Mouse (Mus musculus) lung, embryonic 14.5 days (tissue): ENCODE measurements at regions not wholly inside any gene's neighbourhood (a gene's known extent, or its start where the extent isn't known, plus 50 kb on each side); places are given as distances from the start of the nearest gene placed in this dataset.

Source experiments
- ATAC-seq: fragments of 200-750 bp; cut with Nextera tagmentation; 2 replicates; pipeline ENCODE4 v1.8.0; 2017; ENCODE audit warnings: mild to moderate bottlenecking, moderate TSS enrichment, moderate library complexity; ENCODE audit not compliant: insufficient read depth
- DNase-seq: peaks from one replicate; pipeline ENCODE4 v3.0.0-alpha.2; 2015
- H3K27ac ChIP-seq: fragments of 300-500 bp; sonication (generic); 2 replicates; pipeline ENCODE4 v1.5.1; 2014; ENCODE audit warnings: low read depth, mild to moderate bottlenecking, moderate library complexity
- H3K27me3 ChIP-seq: fragments of 300-500 bp; sonication (generic); 2 replicates; pipeline ENCODE4 v1.6.1; 2014; ENCODE audit warnings: low read length, control low read depth; ENCODE audit not compliant: insufficient read depth
- H3K36me3 ChIP-seq: fragments of 300-500 bp; sonication (generic); 2 replicates; pipeline ENCODE4 v1.6.1; 2014; ENCODE audit warnings: control low read depth; ENCODE audit not compliant: insufficient read depth
- H3K4me1 ChIP-seq: fragments of 300-500 bp; sonication (generic); 2 replicates; pipeline ENCODE4 v1.6.1; 2014; ENCODE audit warnings: antibody characterized with exemption, control low read depth; ENCODE audit not compliant: insufficient read depth
- H3K4me2 ChIP-seq: fragments of 300-500 bp; sonication (generic); 2 replicates; pipeline ENCODE4 v1.6.1; 2014; ENCODE audit warnings: mild to moderate bottlenecking
- H3K4me3 ChIP-seq: fragments of 300-500 bp; sonication (generic); 2 replicates; pipeline ENCODE4 v1.5.1; 2014; ENCODE audit warnings: low read depth, low read length
- H3K9ac ChIP-seq: fragments of 300-500 bp; sonication (generic); 2 replicates; pipeline ENCODE4 v1.6.1; 2014
- H3K9me3 ChIP-seq: fragments of 300-500 bp; sonication (generic); 2 replicates; pipeline ENCODE4 v1.6.1; 2016; ENCODE audit warnings: low read depth, low read length, control low read depth
- CTCF ChIP-seq: IDR thresholded peaks from 2 replicates; pipeline ENCODE4 v1.5.1; 2016; ENCODE audit warnings: antibody characterized with exemption, low read depth
- WGBS: fragments of 180-500 bp; shearing (Covaris S2); extraction: QIAGEN DNeasy Blood & Tissue Kit; methylation state at CpG from one replicate; pipeline ENCODE4 v1.1.7; 2014; 5-methylcytosine and 5-hydroxymethylcytosine counted together

DNA sequence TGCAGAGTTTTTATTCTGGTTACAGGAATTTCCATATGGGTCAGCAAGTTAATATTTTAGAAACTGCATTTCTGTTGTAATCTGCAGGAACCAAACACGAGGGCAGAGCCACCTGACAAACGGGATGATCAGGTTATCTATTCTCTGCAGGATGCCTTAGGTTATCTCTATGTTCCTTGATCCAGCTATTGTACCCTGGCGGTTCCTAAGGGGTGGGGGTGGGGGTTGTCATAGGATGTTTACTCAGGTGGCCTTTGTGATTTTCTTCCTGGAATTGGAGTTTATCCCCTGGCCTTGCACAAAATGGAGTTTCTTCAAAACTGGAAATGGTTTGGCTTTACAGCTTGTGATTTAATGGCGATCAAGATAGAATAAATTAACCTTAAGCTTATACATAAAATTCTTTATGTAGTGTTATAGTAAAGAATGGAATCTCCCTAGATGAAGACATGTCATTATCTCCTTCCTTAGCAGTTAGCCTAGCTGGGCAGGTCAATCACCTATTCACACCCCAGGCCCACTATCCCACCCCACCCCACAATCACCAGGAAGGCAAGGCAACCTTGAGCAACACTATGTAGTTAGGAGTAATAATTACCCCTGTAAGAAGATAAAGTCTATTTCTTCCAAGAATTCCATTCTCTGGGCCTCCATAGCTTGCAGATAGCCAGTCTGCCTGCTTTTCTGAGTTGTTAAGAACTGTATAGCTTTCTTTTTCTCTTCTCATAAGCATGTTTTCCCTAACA is 192.3 kb upstream of the B430218F22Rik start:
- 32% methylated on average over 4 of the region's 4 CpGs for WGBS
- no peak for ATAC-seq
- DNase-seq, result no peak

DNA sequence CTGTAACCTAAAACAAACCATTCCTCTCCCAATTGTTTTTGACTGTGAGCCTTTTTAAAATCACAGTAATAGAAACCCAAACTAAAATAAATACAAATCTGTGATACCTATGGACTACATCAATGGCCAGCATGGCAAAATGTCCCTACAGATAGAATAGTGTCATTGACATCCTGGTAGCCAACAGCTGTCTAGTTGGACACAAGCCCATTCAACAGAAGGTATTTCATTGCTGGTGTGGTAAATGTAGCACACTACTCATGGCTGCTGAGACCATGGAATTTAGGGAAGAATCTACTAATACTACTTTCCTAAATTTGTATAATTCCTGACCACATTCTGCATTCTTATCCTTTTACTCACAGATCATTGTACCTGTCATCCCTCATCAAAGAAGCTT is 178.3 kb upstream of the B430218F22Rik start:
- no peaks in the 10 kb centered on the region for H3K9me3 ChIP-seq
- H3K9ac ChIP-seq, result no peak overlapping the region
- no peak overlapping the region for H3K4me3 ChIP-seq
- DNase-seq (no peak), ATAC-seq (no peak)
- no peaks in the 10 kb centered on the region for H3K36me3 ChIP-seq
- H3K27me3 ChIP-seq, result no peaks in the 10 kb centered on the region
- no peak overlapping the region for H3K27ac ChIP-seq
- no peak for TF ChIP-seq CTCF
- no peak overlapping the region for H3K4me2 ChIP-seq
- no peaks in the 10 kb centered on the region for H3K4me1 ChIP-seq

More for the DNA sequence above, 192.3 kb upstream of the B430218F22Rik start:
- no peak for TF ChIP-seq CTCF
- Histone ChIP-seq H3K4me2 (no peak overlapping the region), H3K36me3 (no peaks in the 10 kb centered on the region), H3K27ac (no peak overlapping the region), H3K4me1 (no peaks in the 10 kb centered on the region), H3K27me3 (no peaks in the 10 kb centered on the region), H3K9me3 (no peaks in the 10 kb centered on the region), H3K9ac (no peak overlapping the region), H3K4me3 (no peak overlapping the region)

GRCm38 (mm10) chr13:118227354-118227753 is 159.1 kb upstream of the B430218F22Rik start:
- H3K27me3 ChIP-seq, result no peaks in the 10 kb centered on the region
- no peaks in the 10 kb centered on the region for H3K4me1 ChIP-seq
- ATAC-seq (no peak), DNase-seq (peak; percentile 87)
- H3K4me3 ChIP-seq, result no peak overlapping the region
- no peaks in the 10 kb centered on the region for H3K9me3 ChIP-seq
- H3K4me2 ChIP-seq, result no peak overlapping the region
- TF ChIP-seq CTCF, result peak; percentile 55
- 34% methylated on average over 3 of the region's 3 CpGs for WGBS
- no peaks in the 10 kb centered on the region for H3K36me3 ChIP-seq
- H3K27ac ChIP-seq, result no peak overlapping the region
- no peak overlapping the region for H3K9ac ChIP-seq

GRCm38 (mm10) chr13:118237968-118238367 is 148.5 kb upstream of the B430218F22Rik start:
- no peak for TF ChIP-seq CTCF
- Histone ChIP-seq H3K27me3 (no peaks in the 10 kb centered on the region), H3K9ac (no peak overlapping the region), H3K4me3 (no peak overlapping the region), H3K4me2 (no peak overlapping the region), H3K4me1 (no peaks in the 10 kb centered on the region), H3K36me3 (no peaks in the 10 kb centered on the region), H3K27ac (no peak overlapping the region), H3K9me3 (no peaks in the 10 kb centered on the region)
- ATAC-seq (no peak), DNase-seq (no peak)
- WGBS, result 77% methylated on average over 1 of the region's 1 CpGs

GRCm38 (mm10) chr13:118244680-118245079 is 141.8 kb upstream of the B430218F22Rik start:
- WGBS, result 61% methylated on average over 3 of the region's 3 CpGs
- no peak for TF ChIP-seq CTCF
- no peak for DNase-seq
- Histone ChIP-seq H3K4me3 (no peak overlapping the region), H3K27ac (no peak overlapping the region), H3K27me3 (no peaks in the 10 kb centered on the region), H3K36me3 (no peaks in the 10 kb centered on the region), H3K9me3 (no peaks in the 10 kb centered on the region), H3K4me1 (no peaks in the 10 kb centered on the region), H3K4me2 (no peak overlapping the region), H3K9ac (no peak overlapping the region)
- ATAC-seq, result no peak

DNA sequence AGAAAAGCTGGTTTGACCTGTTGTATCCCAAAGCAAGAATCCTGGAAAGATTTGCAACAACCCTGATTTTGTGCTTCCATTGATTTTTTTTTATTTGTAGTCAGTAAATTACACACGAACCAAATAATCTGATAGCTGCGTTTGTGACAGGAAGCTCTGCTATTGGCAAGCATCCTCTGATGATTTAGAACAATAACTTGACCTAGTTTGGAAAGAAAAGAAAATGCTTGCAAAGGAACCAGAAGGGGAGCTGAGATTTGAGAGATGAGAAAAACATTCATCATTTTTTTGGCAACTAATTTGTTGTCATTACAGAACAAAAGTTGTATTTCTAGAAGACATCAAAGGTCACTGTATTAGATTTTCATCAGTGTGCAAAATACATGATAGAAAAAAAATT is 140.9 kb upstream of the B430218F22Rik start:
- no peak for TF ChIP-seq CTCF
- Histone ChIP-seq H3K4me3 (no peak overlapping the region), H3K27ac (no peak overlapping the region), H3K36me3 (no peaks in the 10 kb centered on the region), H3K27me3 (no peaks in the 10 kb centered on the region), H3K9me3 (no peaks in the 10 kb centered on the region), H3K9ac (no peak overlapping the region), H3K4me2 (no peak overlapping the region), H3K4me1 (no peaks in the 10 kb centered on the region)
- no peak for ATAC-seq
- no peak for DNase-seq
- 52% methylated on average over 2 of the region's 2 CpGs for WGBS

GRCm38 (mm10) chr13:118259606-118260005 is 126.8 kb upstream of the B430218F22Rik start:
- Histone ChIP-seq H3K9me3 (no peaks in the 10 kb centered on the region), H3K36me3 (no peaks in the 10 kb centered on the region), H3K27ac (no peak overlapping the region), H3K9ac (no peak overlapping the region), H3K4me2 (no peak overlapping the region), H3K27me3 (no peaks in the 10 kb centered on the region), H3K4me3 (no peak overlapping the region), H3K4me1 (no peaks in the 10 kb centered on the region)
- ATAC-seq (no peak), DNase-seq (no peak)
- WGBS, result 71% methylated on average over 4 of the region's 4 CpGs
- TF ChIP-seq CTCF, result no peak
